Mouse (Mus musculus) testis, postnatal 10 days (tissue): Measurements from ENCODE around the gene Tpmt.

Source experiments
- DNase-seq: peaks from one replicate; pipeline ENCODE4 v3.0.0; 2021; ENCODE audit warnings: low spot score

Tpmt gene

GRCm38 (mm10) chr13:47044617-47044947, at the start of gene Tpmt:
Tpmt (minus strand) TSS chr13:47044737.
- peak; percentile 53 for DNase-seq

GRCm38 (mm10) chr13:47093791-47094190, 49.3 kb upstream of the Tpmt start:
- no peak for DNase-seq

GRCm38 (mm10) chr13:47089271-47089670, 44.7 kb upstream of the Tpmt start:
- no peak for DNase-seq

GRCm38 (mm10) chr13:47088433-47088832, 43.9 kb upstream of the Tpmt start:
- no peak for DNase-seq

GRCm38 (mm10) chr13:47080905-47081505, 36.5 kb upstream of the Tpmt start:
- no peak for DNase-seq

GRCm38 (mm10) chr13:47078799-47079198, 34.3 kb upstream of the Tpmt start:
- no peak for DNase-seq

- DNase-seq, result no peak
Observed at GRCm38 (mm10) chr13:47077367-47077766, 32.8 kb upstream of the Tpmt start.

GRCm38 (mm10) chr13:47076156-47076555, 31.6 kb upstream of the Tpmt start:
- DNase-seq, result no peak

- no peak for DNase-seq
Observed at GRCm38 (mm10) chr13:47072484-47072883, 27.9 kb upstream of the Tpmt start.

GRCm38 (mm10) chr13:47071871-47072270, 27.3 kb upstream of the Tpmt start:
- DNase-seq, result no peak

- peak; percentile 36 for DNase-seq
Observed at GRCm38 (mm10) chr13:47070329-47071080, 26.0 kb upstream of the Tpmt start.

GRCm38 (mm10) chr13:47067001-47067400, 22.5 kb upstream of the Tpmt start:
- peak; percentile 29 for DNase-seq

GRCm38 (mm10) chr13:47066516-47066915, 22.0 kb upstream of the Tpmt start:
- peak; percentile 31 for DNase-seq

- DNase-seq, result peak; percentile 30
Observed at GRCm38 (mm10) chr13:47063985-47064760, 19.6 kb upstream of the Tpmt start.

- DNase-seq, result no peak
Observed at GRCm38 (mm10) chr13:47062756-47063155, 18.2 kb upstream of the Tpmt start.

GRCm38 (mm10) chr13:47056781-47057180, 12.2 kb upstream of the Tpmt start:
- no peak for DNase-seq

GRCm38 (mm10) chr13:47056126-47056525, 11.6 kb upstream of the Tpmt start:
- no peak for DNase-seq

GRCm38 (mm10) chr13:47053971-47054370, 9.4 kb upstream of the Tpmt start:
- DNase-seq, result no peak

- DNase-seq, result no peak
Observed at GRCm38 (mm10) chr13:47050009-47050408, 5.5 kb upstream of the Tpmt start.

GRCm38 (mm10) chr13:47047996-47048395, 3.5 kb upstream of the Tpmt start:
- no peak for DNase-seq

- peak; percentile 55 for DNase-seq
Observed at GRCm38 (mm10) chr13:47043833-47044616, 512 bp downstream of the Tpmt start.

GRCm38 (mm10) chr13:47043030-47043680, 1.4 kb downstream of the Tpmt start, which contains the start of gene Kdm1b:
Kdm1b (plus strand) TSS chr13:47043499.
- DNase-seq, result peak; percentile 100
